Mouse (Mus musculus): ENCODE measurements around the gene Cotl1. TPM values are rescaled to one million over a fixed set of nuclear protein-coding genes. Genes with fewer than 3 reads are reported as not detected.
"Not testable (repeated sequence)": the region's sequence is repeated elsewhere in the genome, so short reads cannot be mapped to it uniquely, and the experiment has no call there.

Gene Cotl1
- total and polyA plus RNA-seq, 2 experiments from 2014 or later, result 85.4 to 269 TPM

- H3K4me3 ChIP-seq (ENCODE audit: low read length), result no peak overlapping the region
- H3K9ac ChIP-seq (replicated peaks; ENCODE audit: low read length), result no peak overlapping the region
- H3K27me3 ChIP-seq (ENCODE audit: insufficient read depth, low read length), result no peaks in the 10 kb centered on the region
- ATAC-seq (peak; percentile 35; the same call in 1 of the 2 replicates), DNase-seq (ENCODE audit: low spot score) (no peak)
- TF ChIP-seq CTCF (IDR thresholded peaks at IDR 0.05; ENCODE audit: low read depth), result no peak
- WGBS, result 29% methylated on average over 5 of the region's 5 CpGs
- H3K36me3 ChIP-seq (ENCODE audit: insufficient read depth, low read length), result no peaks in the 10 kb centered on the region
- H3K4me1 ChIP-seq (ENCODE audit: insufficient read depth, low read length), result no peaks in the 10 kb centered on the region
- H3K4me2 ChIP-seq (ENCODE audit: low read depth, low read length), result no peak overlapping the region
- no peaks in the 10 kb centered on the region for H3K9me3 ChIP-seq (ENCODE audit: low read length)
- no peak overlapping the region for H3K27ac ChIP-seq
These were observed 13.7 kb upstream of the Cotl1 start for GRCm38 (mm10) chr8:119854035-119854434.

- DNase-seq (ENCODE audit: low spot score) (no peak), ATAC-seq (no peak)
- Histone ChIP-seq H3K27me3 (ENCODE audit: insufficient read depth, low read length) (no peaks in the 10 kb centered on the region), H3K9me3 (ENCODE audit: low read length) (no peaks in the 10 kb centered on the region), H3K27ac (no peak overlapping the region), H3K4me2 (ENCODE audit: low read depth, low read length) (no peak overlapping the region), H3K9ac (replicated peaks; ENCODE audit: low read length) (no peak overlapping the region), H3K4me3 (ENCODE audit: low read length) (no peak overlapping the region), H3K36me3 (ENCODE audit: insufficient read depth, low read length) (no peaks in the 10 kb centered on the region), H3K4me1 (ENCODE audit: insufficient read depth, low read length) (no peaks in the 10 kb centered on the region)
- 66% methylated on average over 8 of the region's 8 CpGs for WGBS
- no peak for TF ChIP-seq CTCF (IDR thresholded peaks at IDR 0.05; ENCODE audit: low read depth)
These were observed 13.2 kb upstream of the Cotl1 start for GRCm38 (mm10) chr8:119853521-119853920.

GRCm38 (mm10) chr8:119847232-119847922 is 7.0 kb upstream of the Cotl1 start:
- TF ChIP-seq CTCF (IDR thresholded peaks at IDR 0.05; ENCODE audit: low read depth), result no peak
- no peak for ATAC-seq
- H3K4me3 ChIP-seq (ENCODE audit: low read length), result no peak overlapping the region
- WGBS, result 91% methylated on average over 16 of the region's 16 CpGs
- no peaks in the 10 kb centered on the region for H3K36me3 ChIP-seq (ENCODE audit: insufficient read depth, low read length)
- no peaks in the 10 kb centered on the region for H3K4me1 ChIP-seq (ENCODE audit: insufficient read depth, low read length)
- no peaks in the 10 kb centered on the region for H3K27me3 ChIP-seq (ENCODE audit: insufficient read depth, low read length)
- DNase-seq (ENCODE audit: low spot score), result no peak
- H3K4me2 ChIP-seq (ENCODE audit: low read depth, low read length), result no peak overlapping the region
- H3K9ac ChIP-seq (replicated peaks; ENCODE audit: low read length), result no peak overlapping the region
- no peak overlapping the region for H3K27ac ChIP-seq
- no peaks in the 10 kb centered on the region for H3K9me3 ChIP-seq (ENCODE audit: low read length)

GRCm38 (mm10) chr8:119845741-119846140 is 5.4 kb upstream of the Cotl1 start:
- not testable (repeated sequence) for H3K36me3 ChIP-seq (ENCODE audit: insufficient read depth, low read length); H3K4me1 ChIP-seq (ENCODE audit: insufficient read depth, low read length); H3K4me2 ChIP-seq (ENCODE audit: low read depth, low read length); H3K9ac ChIP-seq (replicated peaks; ENCODE audit: low read length); H3K27me3 ChIP-seq (ENCODE audit: insufficient read depth, low read length); ATAC-seq; H3K27ac ChIP-seq; DNase-seq (ENCODE audit: low spot score); H3K4me3 ChIP-seq (ENCODE audit: low read length); H3K9me3 ChIP-seq (ENCODE audit: low read length)
- 86% methylated on average over 7 of the region's 7 CpGs for WGBS

- Histone ChIP-seq H3K27ac (no peak overlapping the region), H3K27me3 (ENCODE audit: insufficient read depth, low read length) (no peaks in the 10 kb centered on the region), H3K9me3 (ENCODE audit: low read length) (no peaks in the 10 kb centered on the region), H3K9ac (replicated peaks; ENCODE audit: low read length) (no peak overlapping the region), H3K4me2 (ENCODE audit: low read depth, low read length) (no peak overlapping the region), H3K4me3 (ENCODE audit: low read length) (no peak overlapping the region), H3K36me3 (ENCODE audit: insufficient read depth, low read length) (no peaks in the 10 kb centered on the region), H3K4me1 (ENCODE audit: insufficient read depth, low read length) (peaks cover 7% of the 10 kb centered on the region)
- ATAC-seq (no peak), DNase-seq (ENCODE audit: low spot score) (no peak)
- WGBS, result 42% methylated on average over 8 of the region's 8 CpGs
- TF ChIP-seq CTCF (IDR thresholded peaks at IDR 0.05; ENCODE audit: low read depth), result no peak
These were observed 4.2 kb upstream of the Cotl1 start for GRCm38 (mm10) chr8:119844577-119844976.

- H3K4me2 ChIP-seq (ENCODE audit: low read depth, low read length), result no peak overlapping the region
- ATAC-seq (no peak), DNase-seq (ENCODE audit: low spot score) (peak; percentile 89)
- peak; percentile 88 for TF ChIP-seq CTCF (IDR thresholded peaks at IDR 0.05; ENCODE audit: low read depth)
- peaks cover 17% of the 10 kb centered on the region for H3K4me1 ChIP-seq (ENCODE audit: insufficient read depth, low read length)
- H3K4me3 ChIP-seq (ENCODE audit: low read length), result no peak overlapping the region
- no peak overlapping the region for H3K27ac ChIP-seq
- 2% methylated on average over 4 of the region's 4 CpGs for WGBS
- H3K9me3 ChIP-seq (ENCODE audit: low read length), result no peaks in the 10 kb centered on the region
- no peaks in the 10 kb centered on the region for H3K36me3 ChIP-seq (ENCODE audit: insufficient read depth, low read length)
- H3K27me3 ChIP-seq (ENCODE audit: insufficient read depth, low read length), result no peaks in the 10 kb centered on the region
- no peak overlapping the region for H3K9ac ChIP-seq (replicated peaks; ENCODE audit: low read length)
These were observed 3.1 kb upstream of the Cotl1 start for GRCm38 (mm10) chr8:119843444-119843843.

GRCm38 (mm10) chr8:119840905-119841411 is 614 bp upstream of the Cotl1 start:
- Histone ChIP-seq H3K36me3 (ENCODE audit: insufficient read depth, low read length) (no peaks in the 10 kb centered on the region), H3K4me1 (ENCODE audit: insufficient read depth, low read length) (peaks cover 37% of the 10 kb centered on the region), H3K4me3 (ENCODE audit: low read length) (peak overlapping the region; percentile 81), H3K27ac (peak overlapping the region; percentile 85), H3K27me3 (ENCODE audit: insufficient read depth, low read length) (no peaks in the 10 kb centered on the region), H3K9me3 (ENCODE audit: low read length) (no peaks in the 10 kb centered on the region), H3K9ac (replicated peaks; ENCODE audit: low read length) (peak overlapping the region; percentile 74), H3K4me2 (ENCODE audit: low read depth, low read length) (peak overlapping the region; percentile 87)
- 9% methylated on average over 8 of the region's 8 CpGs for WGBS
- TF ChIP-seq CTCF (IDR thresholded peaks at IDR 0.05; ENCODE audit: low read depth), result no peak
- peak; percentile 25 for ATAC-seq
- no peak for DNase-seq (ENCODE audit: low spot score)

Data from hindbrain, postnatal 0 days (tissue).